Mouse (Mus musculus) E14TG2a.4 (cell line): ENCODE measurements around the gene Sco1.
A peak's percentile ranks its signal among the peaks of the same experiment; 100 is the strongest.

Experiments used
- H3K27me3 ChIP-seq: 2 replicates; pipeline ENCODE4 v1.6.1; 2014; ENCODE audit warnings: low read length, control low read depth; ENCODE audit not compliant: insufficient read depth
- H3K36me3 ChIP-seq: 2 replicates; pipeline ENCODE4 v1.6.1; 2014; ENCODE audit warnings: low read length, control low read depth; ENCODE audit not compliant: insufficient read depth
- H3K4me1 ChIP-seq: replicated peaks from 2 replicates; pipeline ENCODE4 v1.6.1; 2014; ENCODE audit warnings: low read depth, low read length, control low read depth
- H3K4me3 ChIP-seq: replicated peaks from 2 replicates; pipeline ENCODE4 v1.5.1; 2014; ENCODE audit warnings: mild to moderate bottlenecking, low read length
- H3K9me3 ChIP-seq: 2 replicates; pipeline ENCODE4 v1.6.1; 2014; ENCODE audit warnings: low read length, control low read depth
- CTCF ChIP-seq: conservative IDR thresholded peaks from 2 replicates; pipeline ENCODE4 v1.5.1; 2014; ENCODE audit warnings: low read length
- NANOG ChIP-seq: IDR thresholded peaks from 2 replicates; pipeline ENCODE4 v1.6.1; 2014; ENCODE audit warnings: borderline replicate concordance, low read length, mixed read lengths
- POU5F1 ChIP-seq: IDR thresholded peaks from 2 replicates; pipeline ENCODE4 v1.6.1; 2014; ENCODE audit warnings: low read length, borderline replicate concordance

Gene Sco1

GRCm38 (mm10) chr11:67036229-67036628, 16.2 kb upstream of the Sco1 start:
- H3K36me3 ChIP-seq: peaks cover 46% of the 10 kb centered on the region

GRCm38 (mm10) chr11:67036892-67037291, 15.6 kb upstream of the Sco1 start:
- Histone ChIP-seq H3K4me3 (no peak overlapping the region), H3K27me3 (no peaks in the 10 kb centered on the region), H3K9me3 (no peaks in the 10 kb centered on the region), H3K36me3 (peaks cover 53% of the 10 kb centered on the region), H3K4me1 (peaks cover 32% of the 10 kb centered on the region)
- TF ChIP-seq POU5F1 (no peak), NANOG (no peak), CTCF (no peak)

More at GRCm38 (mm10) chr11:67036229-67036628, 16.2 kb upstream of the Sco1 start:
- H3K27me3 ChIP-seq: no peaks in the 10 kb centered on the region
- H3K4me3 ChIP-seq: no peak overlapping the region
- H3K9me3 ChIP-seq: no peaks in the 10 kb centered on the region
- TF ChIP-seq POU5F1 (no peak), CTCF (no peak), NANOG (no peak)
- H3K4me1 ChIP-seq: peaks cover 30% of the 10 kb centered on the region

- Histone ChIP-seq H3K4me1 (peaks cover 60% of the 10 kb centered on the region), H3K27me3 (no peaks in the 10 kb centered on the region), H3K36me3 (peaks cover 63% of the 10 kb centered on the region), H3K4me3 (no peak overlapping the region), H3K9me3 (no peaks in the 10 kb centered on the region)
- TF ChIP-seq POU5F1 (no peak), CTCF (peak; percentile 84), NANOG (no peak)
Measured at GRCm38 (mm10) chr11:67039799-67040198, 12.7 kb upstream of the Sco1 start.

- Histone ChIP-seq H3K4me1 (peaks cover 67% of the 10 kb centered on the region), H3K27me3 (no peaks in the 10 kb centered on the region), H3K9me3 (no peaks in the 10 kb centered on the region), H3K36me3 (peaks cover 66% of the 10 kb centered on the region), H3K4me3 (no peak overlapping the region)
- no peak for TF ChIP-seq CTCF
- TF ChIP-seq POU5F1: no peak
- TF ChIP-seq NANOG: no peak
Measured at GRCm38 (mm10) chr11:67040483-67040882, 12.0 kb upstream of the Sco1 start.

GRCm38 (mm10) chr11:67043007-67043406, 9.5 kb upstream of the Sco1 start:
- Histone ChIP-seq H3K4me3 (peak overlapping the region; percentile 75), H3K9me3 (no peaks in the 10 kb centered on the region), H3K36me3 (peaks cover 58% of the 10 kb centered on the region), H3K4me1 (peaks cover 92% of the 10 kb centered on the region), H3K27me3 (no peaks in the 10 kb centered on the region)
- TF ChIP-seq NANOG (no peak), CTCF (no peak), POU5F1 (no peak)

- Histone ChIP-seq H3K9me3 (no peaks in the 10 kb centered on the region), H3K27me3 (no peaks in the 10 kb centered on the region), H3K4me1 (peaks cover 97% of the 10 kb centered on the region), H3K4me3 (peak overlapping the region; percentile 37), H3K36me3 (peaks cover 47% of the 10 kb centered on the region)
- TF ChIP-seq NANOG (no peak), POU5F1 (no peak), CTCF (no peak)
Measured at GRCm38 (mm10) chr11:67044959-67045358, 7.5 kb upstream of the Sco1 start.

- TF ChIP-seq CTCF (no peak), POU5F1 (no peak), NANOG (no peak)
- H3K27me3 ChIP-seq: no peaks in the 10 kb centered on the region
- H3K4me1 ChIP-seq: peaks cover 91% of the 10 kb centered on the region
- H3K36me3 ChIP-seq: peaks cover 33% of the 10 kb centered on the region
- H3K9me3 ChIP-seq: no peaks in the 10 kb centered on the region
- no peak overlapping the region for H3K4me3 ChIP-seq
Measured at GRCm38 (mm10) chr11:67047199-67047598, 5.3 kb upstream of the Sco1 start.

- TF ChIP-seq POU5F1 (no peak), NANOG (no peak), CTCF (no peak)
- Histone ChIP-seq H3K4me1 (peaks cover 83% of the 10 kb centered on the region), H3K27me3 (no peaks in the 10 kb centered on the region), H3K4me3 (peak overlapping the region; percentile 58), H3K36me3 (peaks cover 30% of the 10 kb centered on the region), H3K9me3 (no peaks in the 10 kb centered on the region)
Measured at GRCm38 (mm10) chr11:67048496-67048895, 4.0 kb upstream of the Sco1 start.

- peaks cover 83% of the 10 kb centered on the region for H3K4me1 ChIP-seq
- no peaks in the 10 kb centered on the region for H3K9me3 ChIP-seq
- peaks cover 35% of the 10 kb centered on the region for H3K36me3 ChIP-seq
- H3K4me3 ChIP-seq: no peak overlapping the region; the same call in 1 of the 2 replicates
- H3K27me3 ChIP-seq: no peaks in the 10 kb centered on the region
- TF ChIP-seq POU5F1 (no peak), CTCF (peak; percentile 42)
Measured at GRCm38 (mm10) chr11:67049256-67049655, 3.2 kb upstream of the Sco1 start.
